ENCODE assay signal across 21 mouse cellular contexts in genomic region chr15:59142481-59142880, GRCm38 (mm10).
A peak's percentile ranks its signal among the peaks of the same experiment; 100 is the strongest.
DNase-seq lines count a peak whose midpoint lies in the region; ATAC-seq and TF ChIP-seq lines count a peak whose summit lies in the region.
"Had no signal": no experiment of that assay in that cellular context is flagged by ENCODE, and none has a peak within 500 bp of the region (broad histone marks: within the 10 kb centered on the region; RNA-seq: fewer than 3 reads in every experiment).

No protein-coding gene starts in this region.

- TF ChIP-seq CTCF in lung, postnatal 0 days (IDR thresholded peaks at IDR 0.05), result no peak
- no peak for TF ChIP-seq CTCF in lung, adult 2 months (IDR thresholded peaks at IDR 0.05; ENCODE audit: insufficient read depth, low read length)

- no peak overlapping the region for H3K27ac ChIP-seq in lung, postnatal 0 days (ENCODE audit: low read length)
- H3K27ac ChIP-seq: hindbrain, postnatal 0 days; kidney, postnatal 0 days; limb, embryonic 10.5 days; macrophage; midbrain, embryonic 15.5 days; neural tube, embryonic 13.5 days had no signal

- intact Hi-C loops in left cerebral cortex, postnatal 4 days (cut with DNase I), result no loop called here

- peak; percentile 15 for DNase-seq in gastrocnemius, adult 18-20 months (ENCODE audit: low spot score)
- no peak for DNase-seq in gastrocnemius, postnatal 25 days
- DNase-seq in lung, postnatal 0 days (ENCODE audit: low spot score), result peak; percentile 37
- no peak for DNase-seq in lung, adult 2 months
- DNase-seq in NIH3T3 (ENCODE audit: low read depth), result peak; percentile 63
- no peak for DNase-seq in left cerebral cortex, postnatal 4 days
- no peak for DNase-seq in thymus, postnatal 4 days
- DNase-seq: cerebellum, adult 9-10 months; forebrain, postnatal 0 days; heart, postnatal 10 days; kidney, adult 11 months; liver; liver, postnatal 0 days; retina, postnatal 1 day had no signal

- 55% methylated on average over 9 of the region's 9 CpGs for WGBS in lung, postnatal 0 days
- 59% methylated on average over 9 of the region's 9 CpGs for WGBS in lung, adult 2 months

- H3K4me2 ChIP-seq in lung, postnatal 0 days (replicated peaks; ENCODE audit: low read depth, low read length), result no peak overlapping the region
- H3K4me2 ChIP-seq: heart, embryonic 12.5 days; midbrain, embryonic 15.5 days; neural tube, embryonic 13.5 days had no signal

- H3K27me3 ChIP-seq in lung, postnatal 0 days (replicated peaks; ENCODE audit: insufficient read depth, low read length), result no peaks in the 10 kb centered on the region
- H3K27me3 ChIP-seq: heart, embryonic 12.5 days; midbrain, embryonic 15.5 days; neural tube, embryonic 13.5 days had no signal

- TF ChIP-seq POLR2A in lung, adult 2 months (IDR thresholded peaks at IDR 0.05; ENCODE audit: borderline replicate concordance, extremely low read depth, low read depth, low read length), result no peak

- no peak overlapping the region for H3K4me3 ChIP-seq in lung, postnatal 0 days (ENCODE audit: low read depth, low read length)
- no peak overlapping the region for H3K4me3 ChIP-seq in lung, adult 2 months (replicated peaks; ENCODE audit: extremely low read depth, low read depth, low read length)
- H3K4me3 ChIP-seq: heart, embryonic 12.5 days; limb, embryonic 10.5 days; midbrain, embryonic 15.5 days; neural tube, embryonic 13.5 days had no signal

- H3K36me3 ChIP-seq in lung, postnatal 0 days (ENCODE audit: insufficient read depth, low read length), result no peaks in the 10 kb centered on the region
- H3K36me3 ChIP-seq: heart, embryonic 12.5 days; limb, embryonic 10.5 days; midbrain, embryonic 15.5 days; neural tube, embryonic 13.5 days had no signal

- no peak overlapping the region for H3K9ac ChIP-seq in lung, postnatal 0 days (replicated peaks; ENCODE audit: low read depth)
- H3K9ac ChIP-seq: forebrain, postnatal 0 days; heart, embryonic 12.5 days; liver, postnatal 0 days; midbrain, embryonic 15.5 days; neural tube, embryonic 13.5 days had no signal

- ATAC-seq in lung, postnatal 0 days, result no peak
- ATAC-seq: forebrain, postnatal 0 days; hindbrain, postnatal 0 days; liver, postnatal 0 days; midbrain, embryonic 15.5 days had no signal

- TF ChIP-seq EP300 in lung, postnatal 0 days (IDR thresholded peaks at IDR 0.05), result no peak

- H3K9me3 ChIP-seq in lung, postnatal 0 days (ENCODE audit: low read length), result no peaks in the 10 kb centered on the region
- H3K9me3 ChIP-seq: heart, embryonic 12.5 days; limb, embryonic 10.5 days; midbrain, embryonic 15.5 days; neural tube, embryonic 13.5 days had no signal

- peaks cover 6% of the 10 kb centered on the region; the same call in 1 of the 2 replicates for H3K4me1 ChIP-seq in lung, postnatal 0 days (ENCODE audit: insufficient read depth, low read depth, low read length)
- peaks cover 6% of the 10 kb centered on the region for H3K4me1 ChIP-seq in lung, adult 2 months (ENCODE audit: control insufficient read depth, insufficient read depth, low read length)

Comparison
In these comparisons a context has a peak if more than half of its experiments do, and no peak if none do; other contexts are left out.
1. DNase-seq: peak in gastrocnemius, adult 18-20 months (single experiment), lung, postnatal 0 days (single experiment) and NIH3T3 (single experiment); none in gastrocnemius, postnatal 25 days (single experiment), lung, adult 2 months (single experiment), left cerebral cortex, postnatal 4 days (single experiment) and thymus, postnatal 4 days (single experiment).